Mouse (Mus musculus): ENCODE measurements around the gene Cyp51. TPM values are rescaled to one million over a fixed set of nuclear protein-coding genes. Genes with fewer than 3 reads are reported as not detected.

Cyp51 gene
- polyA plus RNA-seq, 1 experiment from 2014 or later: 30.6 TPM

Other genes starting within 250 kb of the Cyp51 start
- gene Mterf1a, start 210.8 kb downstream of the Cyp51 start, polyA plus RNA-seq (2014; fragmentation: Nextera tagmentation; extraction: Ambion mirVana): 4.8 and 5.0 TPM in 2 replicates
- 93.5 and 104 TPM in 2 replicates for gene Akap9, start 176.7 kb downstream of the Cyp51 start, polyA plus RNA-seq (2014; fragmentation: Nextera tagmentation; extraction: Ambion mirVana)
- gene Mterf1b, start 87.6 kb upstream of the Cyp51 start, polyA plus RNA-seq (2014; fragmentation: Nextera tagmentation; extraction: Ambion mirVana): 2.2 and 3.1 TPM in 2 replicates